14 mouse cellular contexts compared by ENCODE assay signal in the genomic region with DNA sequence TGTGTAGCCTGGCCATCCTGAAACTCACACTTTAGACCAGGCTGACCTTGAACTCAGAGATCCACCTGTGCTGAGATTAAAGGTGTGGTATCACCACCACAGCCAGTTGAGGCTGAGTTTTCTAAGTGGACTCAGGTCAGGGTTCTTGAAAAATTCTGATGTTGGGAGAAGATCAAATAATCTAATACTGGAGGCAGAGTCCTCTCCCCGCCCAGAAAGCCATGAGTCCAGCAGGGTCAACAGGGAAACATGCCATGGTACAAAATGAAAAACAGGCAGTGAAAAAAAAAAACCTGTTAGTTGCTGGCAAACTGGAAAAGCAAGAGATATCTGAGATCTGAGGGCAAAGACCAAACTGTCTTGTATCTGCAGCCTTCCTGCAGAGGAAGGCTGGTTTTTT. TPM values are rescaled to one million over a fixed set of nuclear protein-coding genes. Genes with fewer than 3 reads are reported as not detected.
"Had no signal": no experiment of that assay in that cellular context is flagged by ENCODE, and none has a peak within 500 bp of the region (broad histone marks: within the 10 kb centered on the region; RNA-seq: fewer than 3 reads in every experiment).

No protein-coding gene starts in this region.

- H3K27me3 ChIP-seq: liver, embryonic 12.5 days; lung, embryonic 15.5 days; midbrain, embryonic 15.5 days; neural tube, embryonic 12.5 days had no signal

- DNase-seq: lung, postnatal 14 days; spleen, adult 18-20 months; thymus, adult 18-20 months; thymus, postnatal 14 days had no signal

- H3K36me3 ChIP-seq: limb, embryonic 10.5 days; liver, embryonic 12.5 days; lung, embryonic 15.5 days; midbrain, embryonic 15.5 days; neural tube, embryonic 12.5 days had no signal

- ATAC-seq: liver, embryonic 12.5 days; midbrain, embryonic 15.5 days had no signal

- H3K4me1 ChIP-seq: limb, embryonic 10.5 days; liver, embryonic 12.5 days; lung, embryonic 15.5 days; midbrain, embryonic 15.5 days; neural tube, embryonic 12.5 days had no signal

- H3K4me3 ChIP-seq: left cerebral cortex, adult 2 months; limb, embryonic 10.5 days; liver, embryonic 12.5 days; lung, embryonic 15.5 days; megakaryocyte, embryonic 14.5 days; midbrain, embryonic 15.5 days; neural tube, embryonic 12.5 days had no signal

- H3K9me3 ChIP-seq: limb, embryonic 10.5 days; liver, embryonic 12.5 days; lung, embryonic 15.5 days; midbrain, embryonic 15.5 days; neural tube, embryonic 12.5 days had no signal

- H3K9ac ChIP-seq: liver, embryonic 12.5 days; lung, embryonic 15.5 days; midbrain, embryonic 15.5 days; neural tube, embryonic 12.5 days had no signal

- H3K27ac ChIP-seq: left cerebral cortex, adult 2 months; limb, embryonic 10.5 days; liver, embryonic 12.5 days; lung, embryonic 15.5 days; macrophage; midbrain, embryonic 15.5 days; neural tube, embryonic 12.5 days had no signal

- H3K4me2 ChIP-seq: liver, embryonic 12.5 days; lung, embryonic 15.5 days; midbrain, embryonic 11.5 days; midbrain, embryonic 15.5 days; neural tube, embryonic 12.5 days had no signal

RNA-seq across cellular contexts. Expression of gene Slc6a20a, which starts 38.6 kb away (rescaled TPM):
- total RNA-seq: neutrophil, adult 5-6 weeks had no signal
